9 mouse cellular contexts compared by ENCODE assay signal in genomic region chr11:44211871-44212441, GRCm38 (mm10).
DNase-seq lines count a peak whose midpoint lies in the region; ATAC-seq and TF ChIP-seq lines count a peak whose summit lies in the region.
"Had no signal": no experiment of that assay in that cellular context is flagged by ENCODE, and none has a peak within 500 bp of the region (broad histone marks: within the 10 kb centered on the region; RNA-seq: fewer than 3 reads in every experiment).

No protein-coding gene starts in this region.

- no peak for TF ChIP-seq POLR2A in thymus, adult 2 months (IDR thresholded peaks at IDR 0.05; ENCODE audit: control insufficient read depth, extremely low read depth, insufficient read depth, low read length, poor library complexity)
- TF ChIP-seq POLR2A in lung, adult 2 months (IDR thresholded peaks at IDR 0.05; ENCODE audit: borderline replicate concordance, extremely low read depth, low read depth, low read length), result no peak

- no peak for ATAC-seq in monocyte, adult 5-6 weeks (replicated peaks; ENCODE audit: insufficient number of reproducible peaks, low FRiP score, low TSS enrichment, poor library complexity, severe bottlenecking)

- H3K36me3 ChIP-seq in thymus, adult 2 months (ENCODE audit: control insufficient read depth, insufficient read depth, low read length), result no peaks in the 10 kb centered on the region

- peak; percentile 36; the same call in 1 of the 2 replicates for TF ChIP-seq CTCF in thymus, adult 2 months (IDR thresholded peaks at IDR 0.05; ENCODE audit: borderline replicate concordance, control insufficient read depth, extremely low read depth, insufficient read depth, low read length, poor library complexity)
- TF ChIP-seq CTCF in gastrocnemius, adult 2 months (IDR thresholded peaks at IDR 0.05), result peak; percentile 71
- TF ChIP-seq CTCF in lung, adult 2 months (IDR thresholded peaks at IDR 0.05; ENCODE audit: insufficient read depth, low read length), result peak; percentile 62

- no peak overlapping the region for H3K4me3 ChIP-seq in thymus, adult 2 months (ENCODE audit: control insufficient read depth, insufficient read depth, low read length)
- no peak overlapping the region for H3K4me3 ChIP-seq in gastrocnemius, adult 2 months
- H3K4me3 ChIP-seq in lung, adult 2 months (replicated peaks; ENCODE audit: extremely low read depth, low read depth, low read length), result no peak overlapping the region
- H3K4me3 ChIP-seq: myocyte had no signal

- peak; percentile 26 for DNase-seq in thymus, adult 2 months
- no peak for DNase-seq in thymus, adult 18-20 months
- DNase-seq in c-Kit-positive CD71-negative TER-119-negative erythroid progenitor cells, embryonic 14.5 days (ENCODE audit: low read depth), result peak; percentile 16
- DNase-seq in gastrocnemius, adult 2 months, result peak; percentile 61
- peak; percentile 29 to 45 for DNase-seq in kidney, adult 8-10 months
- peak; percentile 37 for DNase-seq in lung, adult 2 months
- peak; percentile 8 to 35 for DNase-seq in right cerebral cortex, adult 2 months (ENCODE audit: low spot score in 2 of 2)

- 61% methylated on average over 9 of the region's 9 CpGs for WGBS in thymus, adult 2 months
- 42% methylated on average over 9 of the region's 9 CpGs for WGBS in lung, adult 2 months

- H3K27ac ChIP-seq in thymus, adult 2 months (ENCODE audit: control insufficient read depth, insufficient read depth, low read length), result no peak overlapping the region
- H3K27ac ChIP-seq in gastrocnemius, adult 2 months, result no peak overlapping the region

- no peaks in the 10 kb centered on the region for H3K4me1 ChIP-seq in thymus, adult 2 months (replicated peaks; ENCODE audit: control insufficient read depth, insufficient read depth, low read length)
- H3K4me1 ChIP-seq in lung, adult 2 months (ENCODE audit: control insufficient read depth, insufficient read depth, low read length), result no peaks in the 10 kb centered on the region

- intact Hi-C loops in gastrocnemius, adult 2 months (cut with DNase I), result loop anchor here (5.0 kb wide), 1 partner anchor 375 kb away; no protein-coding TSS in a partner anchor

- no peaks in the 10 kb centered on the region for H3K27me3 ChIP-seq in thymus, adult 2 months (ENCODE audit: control insufficient read depth, insufficient read depth, low read length)

Comparison
In these comparisons a context has a peak if more than half of its experiments do, and no peak if none do; other contexts are left out.
1. DNase-seq: peak in thymus, adult 2 months (single experiment), c-Kit-positive CD71-negative TER-119-negative erythroid progenitor cells, embryonic 14.5 days (single experiment), gastrocnemius, adult 2 months (single experiment), kidney, adult 8-10 months (2 of 2), lung, adult 2 months (single experiment) and right cerebral cortex, adult 2 months (2 of 2); none in thymus, adult 18-20 months (0 of 2).
2. Peak in every context shown above with its lines, with median percentiles within 50 percentile points of each other: CTCF ChIP-seq.